Mouse (Mus musculus) testis, postnatal 14 days (tissue): ENCODE results near the gene Limd2.
"Not testable (repeated sequence)": the region's sequence is repeated elsewhere in the genome, so short reads cannot be mapped to it uniquely, and the experiment has no call there.

Experiments
- DNase-seq: peaks from one replicate; pipeline ENCODE4 v3.0.0; 2021; ENCODE audit warnings: low spot score

The Limd2 gene

GRCm38 (mm10) chr11:106160841-106161721 lies at the start of gene Limd2, which contains the start of gene Gm10840:
Gene Limd2, minus strand, starts transcription at chr11:106160860.
Gene Gm10840, plus strand, starts transcription at chr11:106160850.
- peak; percentile 35 for DNase-seq

DNA sequence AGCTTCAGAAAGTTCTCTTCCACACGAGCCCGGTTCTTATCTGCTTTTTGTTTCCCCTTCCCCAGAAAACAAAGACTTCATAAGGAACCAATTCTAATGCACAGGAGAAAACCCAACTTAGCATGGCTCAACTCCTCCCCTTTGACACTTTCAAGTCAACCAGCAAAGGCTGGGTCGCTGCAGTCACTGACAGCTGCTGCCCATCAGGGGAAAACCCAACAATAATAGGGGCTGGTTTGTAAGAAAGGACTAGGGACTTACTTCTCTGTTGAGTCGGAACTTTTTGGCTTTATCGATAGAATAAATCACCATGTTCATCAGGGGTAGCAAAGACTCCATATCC lies 41.4 kb upstream of the Limd2 start, which contains the start of gene Strada:
Gene Strada (minus strand): TSS at position 46 of the 343 bp plus-strand sequence.
- no peak for DNase-seq

DNA sequence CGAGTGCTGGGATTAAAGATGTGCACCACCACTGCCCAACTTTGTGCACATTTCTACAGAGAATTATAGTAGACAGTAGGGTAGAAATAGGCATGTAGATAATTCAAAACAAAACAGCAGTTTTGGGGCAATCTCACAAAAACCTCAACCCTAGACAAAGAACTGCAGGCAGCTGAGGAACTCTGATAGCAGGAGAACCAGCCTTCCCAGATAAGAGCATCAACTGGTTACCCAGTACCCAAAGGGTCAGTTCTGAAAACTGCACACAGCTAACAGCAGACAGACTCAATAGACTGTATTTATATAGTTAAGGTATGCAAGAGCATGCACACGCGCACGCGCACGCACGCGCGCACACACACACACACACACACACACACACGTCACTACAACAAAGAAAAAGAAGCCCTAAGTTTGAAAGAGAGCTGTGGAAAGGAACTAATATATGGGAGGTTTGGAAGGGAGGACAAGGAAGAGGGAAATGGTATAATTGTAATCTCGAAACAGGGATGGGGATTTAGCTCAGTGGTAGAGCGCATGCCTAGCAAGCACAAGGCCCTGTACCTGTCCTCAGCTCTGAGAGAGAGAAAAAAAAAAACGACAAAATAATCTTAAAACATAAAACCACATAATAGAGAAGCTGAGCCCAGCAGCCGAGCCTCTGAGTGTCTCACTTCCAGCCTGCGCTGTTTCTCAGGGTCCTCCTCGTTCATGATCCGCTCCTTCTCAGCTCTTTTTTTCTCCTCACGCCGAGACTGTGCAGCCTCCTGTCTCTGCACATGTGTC lies 40.9 kb upstream of the Limd2 start:
- DNase-seq: no peak

- DNase-seq: no peak
Observed at GRCm38 (mm10) chr11:106200756-106201155, 40.1 kb upstream of the Limd2 start.

GRCm38 (mm10) chr11:106199997-106200396 lies 39.3 kb upstream of the Limd2 start:
- DNase-seq: not testable (repeated sequence)

GRCm38 (mm10) chr11:106198277-106198676 lies 37.6 kb upstream of the Limd2 start:
- DNase-seq: no peak

DNA sequence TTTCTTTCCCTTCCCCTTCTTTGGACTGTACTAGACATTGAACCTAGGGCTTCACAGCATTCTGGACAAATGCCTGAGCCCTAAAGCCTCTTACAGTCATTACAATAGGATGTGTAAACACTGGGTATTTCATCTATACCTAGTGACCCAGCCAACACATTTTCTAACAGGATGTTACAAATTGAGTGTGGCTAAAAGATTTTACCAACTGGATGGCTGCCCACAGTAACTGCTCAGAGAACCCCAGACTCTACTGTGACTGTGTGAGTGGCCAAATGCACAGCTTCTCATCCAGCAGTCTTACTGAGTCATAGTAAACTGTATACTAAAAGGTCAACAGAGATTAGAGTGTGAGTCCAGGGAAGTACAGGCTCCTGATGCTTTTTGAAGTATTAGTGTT lies 34.7 kb upstream of the Limd2 start:
- no peak for DNase-seq

- DNase-seq: no peak
Observed at GRCm38 (mm10) chr11:106194891-106195290, 34.2 kb upstream of the Limd2 start.

DNA sequence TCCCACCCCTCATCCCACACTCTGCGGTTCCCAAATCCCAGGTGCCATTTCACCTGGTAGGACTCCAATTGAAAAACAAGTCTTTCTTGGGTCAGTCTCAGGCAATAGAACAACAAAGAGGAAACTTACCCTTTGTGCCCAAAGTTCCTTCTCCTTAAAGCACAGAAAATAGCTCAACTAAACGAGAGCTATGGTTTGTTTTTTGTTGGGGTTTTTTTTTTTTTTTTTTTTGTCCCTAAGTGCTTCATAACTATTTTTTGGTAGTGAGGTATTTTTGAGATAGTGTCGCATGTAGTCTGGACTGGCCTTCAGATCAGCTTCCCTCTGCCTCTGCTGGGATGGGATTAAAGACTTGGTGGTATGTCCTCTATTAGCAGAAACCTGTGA lies 33.5 kb upstream of the Limd2 start:
- no peak for DNase-seq

DNA sequence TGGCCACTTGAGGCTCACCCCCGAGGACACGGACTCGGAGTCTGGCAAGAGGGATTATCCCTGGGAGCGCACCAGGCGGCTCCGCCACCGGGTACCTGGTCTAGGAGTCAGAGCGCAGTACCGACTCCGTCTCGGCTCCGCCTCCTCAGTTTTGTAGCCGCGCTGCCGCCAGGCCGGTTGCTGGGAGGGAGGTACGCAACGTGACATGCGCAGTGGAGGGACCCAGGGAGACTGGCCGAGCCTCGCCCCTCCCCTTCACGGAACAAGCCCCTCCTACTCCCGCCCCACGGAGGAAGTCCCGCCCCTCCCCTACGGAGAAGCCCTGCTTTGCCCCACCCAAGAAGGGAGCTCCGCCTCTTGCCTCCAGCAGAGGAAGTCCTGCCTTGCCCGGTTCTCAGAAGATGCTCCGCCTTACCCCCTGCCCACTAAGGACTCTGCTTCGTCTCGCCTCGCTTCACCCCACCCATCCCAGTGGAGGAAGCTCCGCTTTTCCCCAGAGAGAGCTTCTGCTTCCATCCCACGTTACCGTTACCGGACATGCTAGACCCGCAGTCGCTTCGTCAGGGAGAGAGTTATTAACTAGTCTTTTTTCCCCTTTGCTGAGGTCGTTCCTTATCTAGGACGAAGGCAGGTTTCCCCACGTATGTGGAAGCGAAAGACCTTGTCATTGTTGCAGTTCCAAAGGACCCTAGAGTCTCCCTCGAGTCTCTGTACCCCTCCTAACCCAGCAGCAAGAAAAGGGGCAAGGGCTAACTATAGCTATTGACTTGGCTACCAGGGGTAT lies 32.9 kb upstream of the Limd2 start:
- DNase-seq: peak; percentile 98

GRCm38 (mm10) chr11:106192657-106193370 lies 32.2 kb upstream of the Limd2 start:
- DNase-seq: no peak

DNA sequence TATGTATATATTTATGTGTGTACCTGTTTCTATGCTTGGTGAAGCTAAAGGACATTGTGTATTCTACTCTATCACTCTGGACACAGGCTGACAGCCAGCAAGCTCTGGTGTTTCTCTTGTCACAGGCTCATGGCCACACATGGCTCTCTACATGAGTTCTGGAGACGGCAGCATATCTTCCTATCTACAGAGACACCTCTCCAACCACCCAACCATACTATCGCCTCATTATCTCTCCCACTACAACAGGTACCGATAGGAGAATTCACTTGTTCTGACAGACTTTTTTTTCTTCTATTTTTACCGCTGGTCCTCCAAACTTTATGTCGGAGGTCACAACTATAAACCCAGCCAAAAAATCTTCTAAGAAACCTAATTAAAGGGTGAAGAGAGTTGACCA lies 31.6 kb upstream of the Limd2 start:
- no peak for DNase-seq

DNA sequence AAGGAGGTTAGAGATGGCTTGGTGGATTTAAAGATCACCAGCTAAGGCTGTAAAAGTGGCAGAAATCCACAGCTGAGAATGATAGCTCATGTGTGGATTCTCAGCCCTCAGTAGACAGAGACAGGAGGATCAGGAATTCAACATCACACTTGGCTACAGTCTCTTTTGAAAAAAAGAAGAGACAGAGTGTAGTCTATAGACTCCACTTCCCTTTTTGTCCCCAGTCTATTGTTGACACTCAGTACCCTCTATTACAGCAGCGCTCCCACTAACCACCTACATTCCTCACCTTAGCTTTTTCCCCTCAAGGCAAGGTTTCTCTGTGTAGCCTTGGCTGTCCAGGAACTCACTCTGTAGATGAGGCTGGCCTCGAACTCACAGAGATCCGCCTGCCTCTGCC lies 31.1 kb upstream of the Limd2 start:
- DNase-seq: no peak

DNA sequence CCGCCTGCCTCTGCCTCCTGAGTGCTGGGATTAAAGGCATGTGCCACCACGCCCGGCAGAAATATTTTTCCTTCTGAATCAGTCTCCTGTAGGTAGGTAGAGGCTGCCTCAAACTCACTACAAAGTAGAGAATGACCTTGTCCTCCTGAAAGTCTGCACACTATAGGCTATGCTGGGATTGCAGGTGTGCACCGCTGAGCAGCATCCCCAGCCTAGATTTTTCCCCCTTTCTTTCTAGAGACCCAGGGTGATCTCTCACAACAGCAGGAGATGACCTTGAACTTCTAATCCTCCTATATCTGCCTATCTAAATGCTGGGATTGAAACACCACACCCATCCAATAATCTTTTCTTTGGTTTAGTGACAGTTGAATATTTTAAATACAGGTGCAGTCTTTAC lies 26.7 kb upstream of the Limd2 start:
- no peak for DNase-seq

GRCm38 (mm10) chr11:106180449-106180801 lies 19.8 kb upstream of the Limd2 start:
- DNase-seq: no peak

- no peak for DNase-seq
Observed at GRCm38 (mm10) chr11:106179711-106180448, 19.2 kb upstream of the Limd2 start.

DNA sequence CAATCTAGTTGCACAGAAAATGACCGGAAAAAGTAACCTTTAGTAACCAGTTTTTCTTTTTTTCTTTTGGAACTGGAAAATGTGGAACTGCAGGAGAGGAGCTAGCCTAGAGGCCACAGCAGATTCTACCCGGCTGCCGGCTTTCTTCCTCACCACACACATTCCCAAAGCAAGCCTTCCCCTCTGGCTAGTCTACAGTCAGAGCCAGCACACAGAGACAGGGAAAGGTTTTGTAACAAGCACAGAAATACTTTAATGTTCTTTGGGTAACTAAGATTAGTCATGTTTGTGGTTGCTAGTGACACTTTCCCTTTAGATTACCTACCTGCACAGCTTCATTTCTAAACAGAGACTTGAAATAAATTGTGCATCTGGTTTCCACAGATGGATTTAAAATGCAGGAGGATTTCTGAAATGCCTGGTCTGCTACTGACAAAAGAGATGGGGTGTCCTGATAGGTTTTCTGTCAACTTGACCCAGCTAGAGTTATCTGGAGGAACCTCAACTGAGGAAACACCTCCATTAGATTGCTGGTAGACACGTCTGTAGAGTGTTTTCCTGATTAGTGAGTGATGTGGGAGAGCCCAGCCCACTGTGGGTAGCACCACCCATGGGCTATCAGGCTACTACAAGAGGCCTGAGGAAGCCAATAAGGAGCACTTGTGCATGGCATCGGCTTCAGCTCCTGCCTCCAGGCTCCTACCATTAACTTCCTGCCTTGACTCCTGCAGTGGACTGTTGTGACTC lies 17.5 kb upstream of the Limd2 start:
- no peak for DNase-seq

DNA sequence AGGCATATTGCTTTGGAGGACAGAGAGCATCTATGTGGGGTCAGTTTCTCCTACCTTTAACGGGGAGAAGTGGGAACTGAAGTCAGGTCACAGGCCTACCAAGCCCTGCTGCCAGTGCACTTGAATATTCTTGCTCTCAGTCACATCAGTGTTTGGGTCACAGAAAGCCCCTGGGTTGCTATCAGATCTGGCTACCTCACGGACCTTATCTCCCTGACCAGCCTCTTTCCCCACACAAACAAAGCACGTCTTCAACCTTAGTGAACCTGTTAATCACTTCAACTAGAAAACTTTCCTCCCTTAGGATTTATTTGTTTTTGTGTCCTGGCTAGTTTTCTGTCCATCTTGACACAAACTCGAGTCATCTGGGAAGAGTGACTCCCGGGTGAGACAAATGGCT lies 15.7 kb upstream of the Limd2 start:
- DNase-seq: no peak

GRCm38 (mm10) chr11:106175081-106175480 lies 14.4 kb upstream of the Limd2 start:
- no peak for DNase-seq

DNA sequence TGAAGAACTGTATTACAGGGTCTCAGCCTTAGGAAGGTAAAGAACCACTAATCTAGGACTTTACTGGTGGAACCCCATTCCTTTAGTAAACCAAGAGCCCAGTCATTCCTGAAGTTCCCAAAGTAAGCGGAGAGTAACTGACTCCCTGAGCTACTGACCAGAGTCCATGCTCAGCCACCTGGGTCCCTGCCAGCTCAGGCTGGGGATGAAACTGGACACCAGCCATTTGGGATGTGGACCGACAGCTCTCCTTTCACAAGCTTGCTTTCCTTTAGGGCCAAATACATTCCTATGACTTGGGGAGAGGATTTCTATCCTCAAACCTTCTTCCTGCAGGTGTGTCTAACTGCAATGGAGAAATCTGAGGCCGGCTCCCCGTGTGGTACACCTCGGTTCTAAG lies 13.7 kb upstream of the Limd2 start:
- no peak for DNase-seq
